Mouse (Mus musculus) MEL (cell line): ENCODE measurements at regions not wholly inside any gene's neighbourhood (a gene's known extent, or its start where the extent isn't known, plus 50 kb on each side); places are given as distances from the start of the nearest gene placed in this dataset.

Experiments
- DNase-seq: peaks from one replicate; pipeline ENCODE4 v3.0.0; 2011; ENCODE audit warnings: low read depth, low spot score
- H3K27ac ChIP-seq: 2 replicates; pipeline ENCODE4 v1.5.1; 2012; ENCODE audit warnings: low read depth, mild to moderate bottlenecking, control low read depth, low read length, moderate library complexity; ENCODE audit not compliant: control insufficient read depth
- H3K27me3 ChIP-seq, 2 experiments: fragments of 150-350 bp in 1 of 2; sonication (generic) in 1 of 2; 2 replicates each; pipeline ENCODE4 v1.6.1; 2012; ENCODE audit warnings: low read length in 2 of 2, mild to moderate bottlenecking in 2 of 2, improper control_type of control experiment in 1 of 2, moderate library complexity in 1 of 2; ENCODE audit not compliant: insufficient read depth in 2 of 2, control insufficient read depth in 1 of 2
- H3K36me3 ChIP-seq, 2 experiments: 2 replicates each; pipeline ENCODE4 v1.6.1; 2012 to 2014; ENCODE audit warnings: low read length in 2 of 2, improper control_type of control experiment in 1 of 2, inconsistent platforms in 1 of 2, mild to moderate bottlenecking in 1 of 2; ENCODE audit not compliant: insufficient read depth in 2 of 2, control insufficient read depth in 1 of 2
- H3K4me1 ChIP-seq, 2 experiments: fragments of 150-350 bp in 1 of 2; sonication (generic) in 1 of 2; 2 replicates each; pipeline ENCODE4 v1.6.1; 2012; ENCODE audit warnings: low read length in 2 of 2, improper control_type of control experiment in 1 of 2, mild to moderate bottlenecking in 1 of 2; ENCODE audit not compliant: insufficient read depth in 2 of 2, control insufficient read depth in 1 of 2
- H3K4me3 ChIP-seq, 2 experiments: fragments of 150-350 bp in 1 of 2; sonication (generic) in 1 of 2; 2 replicates each; pipeline ENCODE4 v1.5.1; 2012; ENCODE audit warnings: low read depth in 2 of 2, low read length in 2 of 2, mild to moderate bottlenecking in 2 of 2, moderate library complexity in 2 of 2, control low read depth in 1 of 2, improper control_type of control experiment in 1 of 2; ENCODE audit not compliant: control insufficient read depth in 1 of 2, insufficient read depth in 1 of 2
- H3K79me2 ChIP-seq: 2 replicates; pipeline ENCODE4 v1.6.1; 2012; ENCODE audit warnings: mild to moderate bottlenecking, low read length, moderate library complexity; ENCODE audit not compliant: control insufficient read depth, poor library complexity, insufficient read depth
- H3K9ac ChIP-seq: 2 replicates; pipeline ENCODE4 v1.6.1; 2012; ENCODE audit warnings: low read depth, mild to moderate bottlenecking, control low read depth, low read length, moderate library complexity; ENCODE audit not compliant: control insufficient read depth, poor library complexity, severe bottlenecking
- H3K9me3 ChIP-seq: fragments of 150-350 bp; sonication (generic); replicated peaks from 2 replicates; pipeline ENCODE4 v1.6.1; 2012; ENCODE audit warnings: mild to moderate bottlenecking, low read length, improper control_type of control experiment, moderate library complexity; ENCODE audit not compliant: insufficient read depth
- CHD1 ChIP-seq: IDR thresholded peaks from 2 replicates; pipeline ENCODE4 v1.6.1; 2012; ENCODE audit warnings: low read depth, mild to moderate bottlenecking, inconsistent platforms, low read length, improper control_type of control experiment
- CTCF ChIP-seq, 3 experiments: IDR thresholded peaks in 2 of 3; conservative IDR thresholded peaks in 1 of 3; 2 replicates each; pipeline ENCODE4 v1.5.1; 2011 to 2012; ENCODE audit warnings: low read length in 3 of 3, low read depth in 2 of 3, mild to moderate bottlenecking in 2 of 3, improper control_type of control experiment in 1 of 3, inconsistent platforms in 1 of 3, mixed read lengths in 1 of 3, moderate library complexity in 1 of 3; ENCODE audit not compliant: control insufficient read depth in 1 of 3, insufficient read depth in 1 of 3, poor library complexity in 1 of 3, severe bottlenecking in 1 of 3
- E2F4 ChIP-seq: IDR thresholded peaks from 2 replicates; pipeline ENCODE4 v1.6.1; 2011; ENCODE audit warnings: low read depth, low read length, improper control_type of control experiment, borderline replicate concordance
- ELF1 ChIP-seq: IDR thresholded peaks from 2 replicates; pipeline ENCODE4 v1.6.1; 2014; ENCODE audit warnings: low read depth, mild to moderate bottlenecking, inconsistent platforms, low read length, improper control_type of control experiment, moderate library complexity
- EP300 ChIP-seq, 2 experiments: IDR thresholded peaks; 2 replicates each; pipeline ENCODE4 v1.6.1; 2011; ENCODE audit warnings: improper control_type of control experiment in 2 of 2, low read length in 2 of 2, low read depth in 1 of 2, mild to moderate bottlenecking in 1 of 2
- GATA1 ChIP-seq: IDR thresholded peaks from 2 replicates; pipeline ENCODE4 v1.6.1; 2011; ENCODE audit warnings: low read depth, low read length, improper control_type of control experiment
- JUND ChIP-seq: IDR thresholded peaks from 2 replicates; pipeline ENCODE4 v1.6.1; 2011; ENCODE audit warnings: low read depth, mild to moderate bottlenecking, improper control_type of control experiment, low read length
- MAFK ChIP-seq: IDR thresholded peaks from 2 replicates; pipeline ENCODE4 v1.6.1; 2011; ENCODE audit warnings: low read depth, mild to moderate bottlenecking, low read length, improper control_type of control experiment, borderline replicate concordance
- MAZ ChIP-seq: IDR thresholded peaks from 2 replicates; pipeline ENCODE4 v1.6.1; 2012; ENCODE audit warnings: low read depth, mild to moderate bottlenecking, inconsistent platforms, low read length, improper control_type of control experiment
- MXI1 ChIP-seq: IDR thresholded peaks from 2 replicates; pipeline ENCODE4 v1.6.1; 2011; ENCODE audit warnings: mild to moderate bottlenecking, low read depth, low read length, improper control_type of control experiment
- MYC ChIP-seq: IDR thresholded peaks from 2 replicates; pipeline ENCODE4 v1.6.1; 2011; ENCODE audit warnings: low read depth, mild to moderate bottlenecking, low read length, improper control_type of control experiment, moderate library complexity
- NRF1 ChIP-seq: IDR thresholded peaks from 2 replicates; pipeline ENCODE4 v1.6.1; 2014; ENCODE audit warnings: low read depth, mild to moderate bottlenecking, inconsistent platforms, low read length, improper control_type of control experiment, moderate library complexity; ENCODE audit not compliant: poor library complexity, insufficient read depth, severe bottlenecking
- POLR2AphosphoS2 ChIP-seq: IDR thresholded peaks from 2 replicates; pipeline ENCODE4 v1.6.1; 2011; ENCODE audit warnings: low read length, improper control_type of control experiment
- POLR2AphosphoS5 ChIP-seq: IDR thresholded peaks from 2 replicates; pipeline ENCODE4 v1.6.1; 2012; ENCODE audit warnings: low read depth, borderline replicate concordance, mild to moderate bottlenecking, inconsistent platforms, low read length, moderate library complexity, mixed read lengths
- RAD21 ChIP-seq: IDR thresholded peaks from 2 replicates; pipeline ENCODE4 v1.6.1; 2011; ENCODE audit warnings: mild to moderate bottlenecking, low read depth, low read length, improper control_type of control experiment
- RCOR1 ChIP-seq: IDR thresholded peaks from 2 replicates; pipeline ENCODE4 v1.6.1; 2012; ENCODE audit warnings: low read depth, mild to moderate bottlenecking, inconsistent platforms, low read length, improper control_type of control experiment
- SMC3 ChIP-seq: IDR thresholded peaks from 2 replicates; pipeline ENCODE4 v1.6.1; 2011; ENCODE audit warnings: low read depth, low read length, improper control_type of control experiment
- TAL1 ChIP-seq: IDR thresholded peaks from 2 replicates; pipeline ENCODE4 v1.6.1; 2012; ENCODE audit warnings: mild to moderate bottlenecking, inconsistent platforms, low read length, moderate library complexity, mixed read lengths
- TBP ChIP-seq: IDR thresholded peaks from 2 replicates; pipeline ENCODE4 v1.8.0; 2011; ENCODE audit warnings: low read depth, low read length, improper control_type of control experiment
- TCF12 ChIP-seq: IDR thresholded peaks from 2 replicates; pipeline ENCODE4 v1.6.1; 2014; ENCODE audit warnings: low read depth, mild to moderate bottlenecking, inconsistent platforms, low read length, improper control_type of control experiment, moderate library complexity
- USF1 ChIP-seq: IDR thresholded peaks from 2 replicates; pipeline ENCODE4 v1.6.1; 2014; ENCODE audit warnings: low read depth, mild to moderate bottlenecking, inconsistent platforms, low read length, improper control_type of control experiment, moderate library complexity
- USF2 ChIP-seq, 2 experiments: IDR thresholded peaks; 2 replicates each; pipeline ENCODE4 v1.6.1; 2011 to 2012; ENCODE audit warnings: improper control_type of control experiment in 2 of 2, low read length in 2 of 2, borderline replicate concordance in 1 of 2, inconsistent platforms in 1 of 2, low read depth in 1 of 2, mild to moderate bottlenecking in 1 of 2; ENCODE audit not compliant: insufficient read depth in 1 of 2
- ZC3H11A ChIP-seq: IDR thresholded peaks from 2 replicates; pipeline ENCODE4 v1.6.1; 2012; ENCODE audit warnings: low read depth, mild to moderate bottlenecking, inconsistent platforms, low read length, improper control_type of control experiment
- ZMIZ1 ChIP-seq: IDR thresholded peaks from 2 replicates; pipeline ENCODE4 v1.6.1; 2012; ENCODE audit warnings: low read depth, mild to moderate bottlenecking, inconsistent platforms, low read length, improper control_type of control experiment, moderate library complexity

GRCm38 (mm10) chr14:97588182-97588581, 581.4 kb downstream of the Dach1 start:
- H3K36me3 ChIP-seq, result no peaks in the 10 kb centered on the region
- no peak overlapping the region for H3K27ac ChIP-seq
- H3K9ac ChIP-seq, result no peak overlapping the region
- no peak for DNase-seq
- no peak overlapping the region for H3K4me3 ChIP-seq
- no peak for TF ChIP-seq GATA1
- TF ChIP-seq USF1, result no peak
- no peak for TF ChIP-seq MAFK
- no peaks in the 10 kb centered on the region for H3K4me1 ChIP-seq
- H3K27me3 ChIP-seq, result no peaks in the 10 kb centered on the region
- no peaks in the 10 kb centered on the region for H3K79me2 ChIP-seq
- H3K9me3 ChIP-seq, result no peaks in the 10 kb centered on the region

- DNase-seq, result peak; percentile 21
- H3K27ac ChIP-seq, result no peak overlapping the region
- no peak overlapping the region for H3K9ac ChIP-seq
- no peaks in the 10 kb centered on the region for H3K4me1 ChIP-seq
- H3K27me3 ChIP-seq, result no peaks in the 10 kb centered on the region
- H3K4me3 ChIP-seq, result no peak overlapping the region
- no peaks in the 10 kb centered on the region for H3K9me3 ChIP-seq
- peak in 2 of 3 experiments; percentile 19 to 34; a peak in 2 of 6 replicates for TF ChIP-seq CTCF (IDR thresholded peaks at IDR 0.05 in 2 of 3, conservative IDR thresholded peaks at IDR 0.05 in 1 of 3; ENCODE audit: control insufficient read depth in 1 of 3, insufficient read depth in 1 of 3, low read depth in 2 of 3, low read length in 3 of 3, poor library complexity in 1 of 3, severe bottlenecking in 1 of 3)
- peak; percentile 47 for TF ChIP-seq SMC3
- TF ChIP-seq RAD21, result peak; percentile 52
- no peak for TF ChIP-seq TAL1
- no peak for TF ChIP-seq NRF1
- TF ChIP-seq ZC3H11A, result 0 out of 2 replicates have a peak, but pooled peaks have one; percentile 12
- no peaks in the 10 kb centered on the region for H3K36me3 ChIP-seq
- H3K79me2 ChIP-seq, result no peaks in the 10 kb centered on the region
These were observed 582.6 kb downstream of the Dach1 start for GRCm38 (mm10) chr14:97586962-97587361.

DNA sequence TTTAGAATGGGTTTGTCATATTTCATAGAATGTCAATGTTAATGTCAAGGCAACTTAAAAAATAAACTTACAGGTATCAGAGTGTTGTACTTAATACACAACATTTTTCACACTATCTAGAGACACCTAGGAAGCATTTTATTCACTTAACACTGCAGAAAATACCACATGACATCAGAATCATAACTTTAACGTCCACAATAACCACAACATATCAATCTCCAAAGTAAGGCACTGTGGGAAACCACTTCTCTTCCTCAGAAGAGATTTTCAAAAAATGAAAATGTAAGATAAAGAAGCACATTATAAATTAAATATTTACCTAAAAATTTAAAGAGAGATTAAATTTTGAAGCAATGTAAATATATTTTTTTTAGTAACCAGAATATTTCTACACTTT, 599.3 kb downstream of the Dach1 start:
- no peaks in the 10 kb centered on the region for H3K4me1 ChIP-seq
- H3K4me3 ChIP-seq, result no peak overlapping the region
- H3K79me2 ChIP-seq, result no peaks in the 10 kb centered on the region
- no peak overlapping the region for H3K9ac ChIP-seq
- no peaks in the 10 kb centered on the region for H3K36me3 ChIP-seq
- TF ChIP-seq POLR2AphosphoS5 (no peak), MYC (no peak), POLR2AphosphoS2 (no peak), CHD1 (no peak), E2F4 (no peak), ELF1 (no peak), TAL1 (no peak), MXI1 (no peak), RCOR1 (peak; percentile 53; the same call in 1 of the 2 replicates), CTCF (IDR thresholded peaks at IDR 0.05 in 2 of 3, conservative IDR thresholded peaks at IDR 0.05 in 1 of 3; ENCODE audit: control insufficient read depth in 1 of 3, insufficient read depth in 1 of 3, low read depth in 2 of 3, low read length in 3 of 3, poor library complexity in 1 of 3, severe bottlenecking in 1 of 3) (no peak), ZC3H11A (no peak), TBP (no peak), ZMIZ1 (no peak), MAZ (no peak), EP300 (IDR thresholded peaks at IDR 0.05; ENCODE audit: low read depth in 1 of 2, low read length in 2 of 2) (peak in 1 of 2 experiments; percentile 39; a peak in 1 of 4 replicates), USF2 (IDR thresholded peaks at IDR 0.05; ENCODE audit: borderline replicate concordance in 1 of 2, insufficient read depth in 1 of 2, low read depth in 1 of 2, low read length in 2 of 2) (no peak), TCF12 (no peak), JUND (no peak)
- no peaks in the 10 kb centered on the region for H3K27me3 ChIP-seq
- no peak overlapping the region for H3K27ac ChIP-seq
- no peak for DNase-seq
- H3K9me3 ChIP-seq, result no peaks in the 10 kb centered on the region
